Mouse (Mus musculus): ENCODE measurements around the gene Mxi1. TPM values are rescaled to one million over a fixed set of nuclear protein-coding genes. Genes with fewer than 3 reads are reported as not detected.

The Mxi1 gene
- polyA plus RNA-seq (2014; fragmentation: Illumina TruSeq; extraction: RNeasy Lipid Tissue Mini Kit (QIAGEN cat#74804); ENCODE audit: low read depth, low replicate concordance): 18.9 TPM

DNA sequence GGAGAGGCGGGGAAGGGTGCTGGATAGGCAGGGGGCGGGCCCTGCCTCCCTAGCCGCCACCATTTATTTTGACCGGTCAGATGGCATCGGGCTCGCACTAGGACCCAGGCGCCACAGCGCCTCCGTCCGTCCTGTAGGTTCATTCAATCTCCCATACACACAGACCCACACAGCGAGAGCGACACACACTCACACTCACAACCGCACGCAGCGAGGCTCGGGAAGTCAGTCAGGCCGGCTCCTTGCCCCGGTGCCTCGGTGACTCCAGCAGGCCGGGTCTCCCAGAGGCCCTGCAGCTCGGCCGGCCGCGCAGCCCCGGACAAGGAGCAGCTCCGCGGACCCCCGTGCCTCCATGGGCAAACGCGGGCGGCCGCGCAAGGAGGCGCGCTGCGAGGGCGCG is at the start of gene Mxi1:
Mxi1 (plus strand) TSS at position 171 of the 400 bp plus-strand sequence.

DNA sequence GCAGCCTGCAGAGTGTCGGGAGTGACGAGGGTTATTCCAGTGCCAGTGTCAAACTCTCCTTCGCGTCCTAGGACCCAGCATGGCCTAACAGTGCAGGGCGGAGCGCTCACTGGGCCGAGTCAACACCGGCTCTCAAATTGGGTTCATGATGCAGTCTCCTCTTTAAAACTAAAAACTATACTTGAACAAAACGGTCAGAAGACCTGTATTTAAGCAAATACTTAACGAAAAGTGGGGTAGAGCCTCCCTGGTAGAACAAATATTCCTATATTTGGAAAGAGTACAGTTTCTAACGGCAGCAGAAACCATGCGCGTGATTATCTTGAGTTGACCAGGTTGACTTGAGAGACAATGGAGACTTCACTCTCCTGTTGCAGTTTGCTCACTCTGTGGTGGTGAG is 61.3 kb downstream of the Mxi1 start, which contains the start of gene Gm10197:
Gm10197 (minus strand) TSS at position 101 of the 400 bp plus-strand sequence.

GRCm38 (mm10) chr19:53390495-53391007 is 80.2 kb downstream of the Mxi1 start, which contains the start of gene Smndc1:
Gene Smndc1, minus strand, starts transcription at chr19:53390578.

Other genes with a start within 250 kb of the Mxi1 start
- 10.3 TPM for gene Add3, start 170.1 kb upstream of the Mxi1 start, polyA plus RNA-seq (2014; fragmentation: Illumina TruSeq; extraction: RNeasy Lipid Tissue Mini Kit (QIAGEN cat#74804); ENCODE audit: low read depth, low replicate concordance)
- not detected for gene Gm10197, start 61.2 kb downstream of the Mxi1 start, polyA plus RNA-seq (2014; fragmentation: Illumina TruSeq; extraction: RNeasy Lipid Tissue Mini Kit (QIAGEN cat#74804); ENCODE audit: low read depth, low replicate concordance)
- gene Smndc1, start 80.1 kb downstream of the Mxi1 start, polyA plus RNA-seq (2014; fragmentation: Illumina TruSeq; extraction: RNeasy Lipid Tissue Mini Kit (QIAGEN cat#74804); ENCODE audit: low read depth, low replicate concordance): 35.9 TPM
- gene Dusp5, start 218.6 kb downstream of the Mxi1 start, polyA plus RNA-seq (2014; fragmentation: Illumina TruSeq; extraction: RNeasy Lipid Tissue Mini Kit (QIAGEN cat#74804); ENCODE audit: low read depth, low replicate concordance): 0.50 TPM